ENCODE assay signal across 25 mouse cellular contexts in the genomic region with DNA sequence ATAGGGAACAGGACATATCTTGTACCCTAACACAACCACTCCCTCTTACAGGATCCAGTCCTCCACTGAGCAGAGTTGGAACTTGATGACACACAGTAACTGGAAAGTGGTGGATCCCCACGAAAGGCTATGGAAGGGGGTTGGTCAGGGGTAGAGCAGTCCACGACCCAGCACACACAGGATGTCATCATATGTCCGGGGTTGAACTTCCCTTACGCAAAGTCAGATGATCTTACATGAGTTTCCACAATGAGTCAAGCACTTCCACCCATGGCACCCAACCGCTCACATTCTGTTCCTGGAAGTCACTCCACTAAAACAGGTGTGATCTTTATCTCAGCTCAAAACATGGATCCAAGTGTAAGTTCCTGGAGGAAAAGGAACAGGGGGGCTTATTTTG. TPM values are rescaled to one million over a fixed set of nuclear protein-coding genes. Genes with fewer than 3 reads are reported as not detected.
A peak's percentile ranks its signal among the peaks of the same experiment; 100 is the strongest.
DNase-seq lines count a peak whose midpoint lies in the region; ATAC-seq and TF ChIP-seq lines count a peak whose summit lies in the region.
"Had no signal": no experiment of that assay in that cellular context is flagged by ENCODE, and none has a peak within 500 bp of the region (broad histone marks: within the 10 kb centered on the region; RNA-seq: fewer than 3 reads in every experiment).

No protein-coding gene starts in this region.

- ATAC-seq in midbrain, embryonic 11.5 days (ENCODE audit: low FRiP score), result no peak
- ATAC-seq in midbrain, embryonic 16.5 days, result no peak
- no peak for ATAC-seq in CD4-positive, CD25-positive, alpha-beta regulatory T cell, adult 4 months
- ATAC-seq: forebrain, embryonic 16.5 days; intestine, embryonic 16.5 days; lung, postnatal 0 days; midbrain, embryonic 15.5 days had no signal

- no peaks in the 10 kb centered on the region for H3K36me3 ChIP-seq in kidney, adult 2 months (ENCODE audit: control insufficient read depth, insufficient read depth, low read length)
- H3K36me3 ChIP-seq in midbrain, embryonic 11.5 days (ENCODE audit: control insufficient read depth, insufficient read depth, low read length), result no peaks in the 10 kb centered on the region
- H3K36me3 ChIP-seq in midbrain, embryonic 16.5 days (ENCODE audit: control insufficient read depth, insufficient read depth, low read length), result peaks cover 2% of the 10 kb centered on the region; the same call in 1 of the 2 replicates
- H3K36me3 ChIP-seq: midbrain, embryonic 15.5 days; stomach, embryonic 15.5 days had no signal

- H3K27ac ChIP-seq in kidney, adult 2 months (ENCODE audit: insufficient read depth, low read depth, low read length), result 0 out of 2 replicates have a peak overlapping the region, but pooled peaks have one; percentile 41
- H3K27ac ChIP-seq in midbrain, embryonic 11.5 days (ENCODE audit: low read depth, low read length), result no peak overlapping the region
- no peak overlapping the region for H3K27ac ChIP-seq in midbrain, embryonic 16.5 days (ENCODE audit: low read length)
- H3K27ac ChIP-seq: hindbrain, embryonic 13.5 days; kidney, postnatal 0 days; midbrain, embryonic 15.5 days; stomach, embryonic 15.5 days had no signal

- H3K4me2 ChIP-seq in midbrain, embryonic 11.5 days, result no peak overlapping the region
- no peak overlapping the region for H3K4me2 ChIP-seq in midbrain, embryonic 16.5 days (ENCODE audit: low read length)
- H3K4me2 ChIP-seq: hindbrain, embryonic 13.5 days; midbrain, embryonic 15.5 days; stomach, embryonic 15.5 days had no signal

- no peak for TF ChIP-seq CTCF in kidney, adult 2 months (conservative IDR thresholded peaks at IDR 0.05; ENCODE audit: insufficient read depth, insufficient read length, low read depth, low read length)

- no peaks in the 10 kb centered on the region for H3K9me3 ChIP-seq in midbrain, embryonic 11.5 days (ENCODE audit: control insufficient read depth, low read length)
- H3K9me3 ChIP-seq in midbrain, embryonic 16.5 days (replicated peaks; ENCODE audit: control insufficient read depth, low read length, poor library complexity, severe bottlenecking), result no peaks in the 10 kb centered on the region
- H3K9me3 ChIP-seq: hindbrain, embryonic 13.5 days; midbrain, embryonic 15.5 days; stomach, embryonic 15.5 days had no signal

- H3K9ac ChIP-seq in midbrain, embryonic 11.5 days (ENCODE audit: low read length), result no peak overlapping the region
- H3K9ac ChIP-seq in midbrain, embryonic 16.5 days (ENCODE audit: low read depth, low read length), result no peak overlapping the region
- H3K9ac ChIP-seq: hindbrain, embryonic 13.5 days; midbrain, embryonic 15.5 days; stomach, embryonic 15.5 days had no signal

- intact Hi-C loops in heart, postnatal 25 days (cut with DNase I), result no loop called here

- 73% methylated on average over 5 of the region's 5 CpGs for WGBS in kidney, adult 2 months
- 86% methylated on average over 5 of the region's 5 CpGs for WGBS in midbrain, embryonic 11.5 days
- 90% methylated on average over 5 of the region's 5 CpGs for WGBS in midbrain, embryonic 16.5 days

- DNase-seq in heart, adult 11 months, result peak; percentile 96
- no peak for DNase-seq in heart, postnatal 25 days (ENCODE audit: low spot score)
- DNase-seq in kidney, adult 2 months, result peak; percentile 36
- no peak for DNase-seq in kidney, postnatal 4 days
- DNase-seq in midbrain, embryonic 11.5 days (ENCODE audit: low spot score, missing footprints), result peak; percentile 21
- no peak for DNase-seq in spleen, adult 12 weeks (ENCODE audit: low spot score)
- DNase-seq: adrenal gland, postnatal 14 days; cerebellum, adult 11-12 months; cerebellum, postnatal 10 days; heart, postnatal 4 days; layer of hippocampus, postnatal 36 days; left cerebral cortex, postnatal 4 days; lung, adult 18-20 months; lung, postnatal 4 days had no signal

- peaks cover 14% of the 10 kb centered on the region for H3K4me1 ChIP-seq in kidney, adult 2 months (ENCODE audit: control insufficient read depth, insufficient read depth, low read length)
- no peaks in the 10 kb centered on the region; the same call in 1 of the 2 replicates for H3K4me1 ChIP-seq in midbrain, embryonic 11.5 days (ENCODE audit: control insufficient read depth, insufficient read depth, low read length)
- H3K4me1 ChIP-seq in midbrain, embryonic 16.5 days (ENCODE audit: control insufficient read depth, insufficient read depth, low read length), result no peaks in the 10 kb centered on the region
- H3K4me1 ChIP-seq: midbrain, embryonic 15.5 days; stomach, embryonic 15.5 days had no signal

- H3K27me3 ChIP-seq in kidney, adult 2 months (replicated peaks; ENCODE audit: control insufficient read depth, insufficient read depth, low read length), result no peaks in the 10 kb centered on the region
- no peaks in the 10 kb centered on the region for H3K27me3 ChIP-seq in midbrain, embryonic 11.5 days (ENCODE audit: control insufficient read depth, insufficient read depth, low read length)
- no peaks in the 10 kb centered on the region for H3K27me3 ChIP-seq in midbrain, embryonic 16.5 days (ENCODE audit: control insufficient read depth, insufficient read depth, low read depth, low read length)
- H3K27me3 ChIP-seq: hindbrain, embryonic 13.5 days; midbrain, embryonic 15.5 days; stomach, embryonic 15.5 days had no signal

- no peak for TF ChIP-seq POLR2A in kidney, adult 2 months (IDR thresholded peaks at IDR 0.05; ENCODE audit: low read depth, low read length)

- no peak overlapping the region for H3K4me3 ChIP-seq in kidney, adult 2 months (ENCODE audit: insufficient read depth, low read depth, low read length)
- H3K4me3 ChIP-seq in midbrain, embryonic 11.5 days (ENCODE audit: low read depth, low read length), result no peak overlapping the region
- no peak overlapping the region for H3K4me3 ChIP-seq in midbrain, embryonic 16.5 days (ENCODE audit: low read depth, low read length)
- H3K4me3 ChIP-seq: erythroblast, embryonic 14.5 days; hindbrain, embryonic 13.5 days; midbrain, embryonic 15.5 days; stomach, embryonic 15.5 days had no signal

RNA-seq across cellular contexts. Expression of gene Plpp6, which starts 45.9 kb away (rescaled TPM):
- 1 to 10 TPM; 5.9 to 6.8 TPM for total RNA-seq in heart, postnatal 25 days (2021)
- polyA plus RNA-seq in kidney, adult 2 months (2012; rRNA removed), result 14.2 and 14.8 TPM in 2 replicates
- polyA plus RNA-seq in midbrain, embryonic 11.5 days (2014; fragmentation: Nextera tagmentation; extraction: Ambion mirVana), result 7.3 and 8.8 TPM in 2 replicates
- polyA plus RNA-seq in midbrain, embryonic 16.5 days (2015; fragmentation: Nextera tagmentation; extraction: Ambion mirVana), result 14.8 and 15.2 TPM in 2 replicates
- polyA plus RNA-seq in CD4-positive, CD25-positive, alpha-beta regulatory T cell, adult 4 months (2017; shearing (Covaris generic)), result 1 to 10 TPM; 1.3 TPM

RNA-seq across cellular contexts. Expression of gene 4430402I18Rik, which starts 49.8 kb away (rescaled TPM):
- 10 to 100 TPM; 20.9 to 25.4 TPM for total RNA-seq in heart, postnatal 25 days (2021)
- 8.1 and 9.0 TPM in 2 replicates for polyA plus RNA-seq in kidney, adult 2 months (2012; rRNA removed)
- polyA plus RNA-seq in midbrain, embryonic 11.5 days (2014; fragmentation: Nextera tagmentation; extraction: Ambion mirVana), result 0.46 and 0.63 TPM in 2 replicates
- 0.78 and 1.4 TPM in 2 replicates for polyA plus RNA-seq in midbrain, embryonic 16.5 days (2015; fragmentation: Nextera tagmentation; extraction: Ambion mirVana)
- polyA plus RNA-seq in CD4-positive, CD25-positive, alpha-beta regulatory T cell, adult 4 months (2017; shearing (Covaris generic)), result 1 to 10 TPM in 1 of 2 experiments, not detected in 1; 1.6 TPM
- total RNA-seq: neutrophil, adult 5-6 weeks had no signal
- polyA plus RNA-seq: erythroblast, embryonic 14.5 days had no signal

Comparison
In these comparisons a context has a peak if more than half of its experiments do, and no peak if none do; other contexts are left out.
1. DNase-seq: peak in heart, adult 11 months (single experiment), kidney, adult 2 months (single experiment) and midbrain, embryonic 11.5 days (single experiment); none in heart, postnatal 25 days (single experiment), kidney, postnatal 4 days (0 of 2) and spleen, adult 12 weeks (single experiment).